Mouse (Mus musculus) T-cell, adult 2 months (primary cell): ENCODE results near the gene Med19.
"Not testable (repeated sequence)": the region's sequence is repeated elsewhere in the genome, so short reads cannot be mapped to it uniquely, and the experiment has no call there.

Experiments
- DNase-seq: peaks from one replicate; pipeline ENCODE4 v3.0.0; 2022; ENCODE audit warnings: low spot score

Gene Med19

DNA sequence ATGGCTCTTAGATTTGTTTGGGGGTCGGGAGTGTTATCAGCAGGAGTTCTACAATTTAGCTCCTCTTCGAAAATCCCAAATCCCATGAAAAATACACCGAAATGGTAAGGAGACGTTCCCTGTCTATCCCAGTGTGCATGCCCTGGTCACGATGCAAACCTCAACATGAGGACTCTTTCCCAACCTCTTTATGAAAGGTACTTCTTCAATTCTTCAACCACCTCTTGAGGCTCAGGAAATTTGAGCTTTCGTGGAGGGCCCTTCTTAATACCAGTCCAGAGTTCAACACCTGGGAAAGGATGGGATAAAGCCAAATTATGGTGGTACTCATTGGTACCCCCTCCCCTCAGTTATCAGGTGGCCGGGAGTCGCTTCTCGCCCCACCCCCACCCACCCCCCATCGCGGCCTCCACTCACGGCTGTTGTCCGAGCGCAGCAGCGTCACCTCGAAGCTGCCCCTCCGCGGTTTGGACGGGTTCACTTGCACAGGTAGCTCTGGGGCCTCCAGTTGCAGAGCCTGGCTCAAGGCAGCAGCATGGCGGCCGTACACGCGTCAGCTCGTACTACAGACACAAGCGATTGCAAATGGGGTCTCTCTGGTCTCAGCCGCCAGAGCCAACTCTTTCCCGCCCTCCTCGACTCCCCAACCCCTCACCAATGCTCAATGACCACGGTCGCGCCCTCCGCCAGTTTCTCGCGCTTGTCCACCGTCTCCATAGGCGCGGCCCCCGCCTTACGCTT is 8.2 kb upstream of the Med19 start:
- no peak for DNase-seq

DNA sequence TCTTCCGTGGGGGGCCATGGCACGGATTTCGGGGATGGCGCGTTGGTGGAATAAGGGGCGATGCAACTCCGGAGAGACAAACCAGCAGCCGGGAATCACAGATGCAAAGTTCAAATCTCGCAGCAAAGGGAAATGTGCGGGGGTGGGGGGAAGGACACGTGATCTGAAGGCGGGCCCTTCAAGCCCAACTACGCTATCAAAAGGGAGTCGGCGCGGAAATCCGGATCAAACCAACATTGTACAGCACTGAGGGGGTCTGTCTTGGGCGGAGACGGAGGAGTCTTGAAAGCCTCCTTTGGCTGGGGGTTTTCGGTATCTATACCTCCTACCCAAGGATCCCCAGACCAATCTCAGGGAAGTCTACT is 7.7 kb upstream of the Med19 start, which contains the start of gene Selenoh:
Gene Selenoh, minus strand, starts transcription at position 202 of the 365 bp plus-strand sequence.
- DNase-seq, result peak; percentile 89

DNA sequence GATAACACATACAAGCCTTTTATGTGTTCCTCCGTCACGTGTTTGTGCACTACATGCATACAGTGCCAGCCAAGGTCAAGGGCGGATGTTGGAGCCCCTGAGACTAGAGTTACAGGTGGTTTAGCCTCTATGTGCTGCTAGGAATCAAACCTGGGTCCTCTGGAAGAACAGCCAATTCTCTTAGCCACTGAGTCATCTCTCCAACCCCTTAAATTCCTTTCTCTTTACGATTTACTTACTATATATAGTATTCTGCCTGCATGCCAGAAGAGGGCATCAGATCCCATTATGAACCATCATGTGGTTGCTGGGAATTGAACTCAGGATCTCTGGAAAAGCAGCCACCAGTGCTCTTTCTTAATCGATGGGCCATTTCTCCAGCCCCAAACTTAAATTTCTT is 6.7 kb upstream of the Med19 start:
- DNase-seq, result not testable (repeated sequence)

DNA sequence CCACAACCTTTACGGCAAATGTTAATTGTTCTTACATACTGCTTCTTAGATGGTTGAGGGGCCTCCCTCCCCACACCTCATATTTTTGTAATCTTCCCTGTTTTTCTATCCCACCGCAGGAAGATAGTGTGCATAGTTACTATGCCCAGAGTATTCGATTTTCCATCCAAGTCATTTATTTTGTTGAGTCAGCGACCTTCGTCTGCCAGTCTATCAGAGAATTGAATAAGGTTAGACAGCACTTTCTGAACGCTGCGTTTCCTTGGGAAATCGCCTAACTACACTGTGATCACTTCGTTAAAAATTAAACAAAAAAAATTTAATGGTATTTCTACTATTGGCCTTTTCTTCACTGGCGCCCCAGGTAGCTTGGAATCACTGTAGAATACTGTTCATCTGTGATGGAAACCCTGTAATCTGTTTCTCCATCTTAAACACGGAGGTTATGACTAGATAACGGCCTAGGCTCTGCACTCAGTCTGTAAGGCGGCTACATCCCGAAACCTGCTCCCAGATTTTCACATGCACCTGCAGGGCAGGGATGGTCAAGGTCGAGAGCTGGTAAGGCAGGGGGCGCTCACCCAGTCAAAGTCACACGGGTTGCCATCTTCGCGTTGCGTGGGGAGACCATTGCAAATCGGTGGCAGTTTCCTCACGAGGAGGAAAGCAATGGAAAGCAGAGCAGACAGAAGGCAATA is 783 bp upstream of the Med19 start:
- no peak for DNase-seq

DNA sequence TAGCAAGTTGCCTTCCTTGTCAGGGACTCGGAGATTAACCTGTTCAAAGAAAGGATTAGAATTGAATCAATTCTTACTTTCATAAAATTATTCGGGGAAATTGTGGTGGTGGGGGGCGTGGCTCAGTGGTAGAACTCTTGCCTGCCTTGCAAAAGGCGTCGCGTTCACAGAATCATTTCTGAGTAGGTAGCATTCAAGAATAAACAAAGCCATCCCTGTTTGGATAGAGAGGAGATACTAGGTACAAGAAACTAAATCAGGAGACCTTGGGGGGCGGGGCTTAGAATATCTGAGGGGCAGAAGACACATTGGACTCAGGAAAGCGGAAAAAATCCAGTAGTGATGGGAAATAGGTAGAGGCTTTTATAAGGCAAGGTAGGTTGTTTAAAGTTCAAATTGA is 814 bp downstream of the Med19 start, which contains the start of gene Tmx2:
Gene Tmx2, minus strand, starts transcription at position 125 of the 400 bp plus-strand sequence.
- no peak for DNase-seq

DNA sequence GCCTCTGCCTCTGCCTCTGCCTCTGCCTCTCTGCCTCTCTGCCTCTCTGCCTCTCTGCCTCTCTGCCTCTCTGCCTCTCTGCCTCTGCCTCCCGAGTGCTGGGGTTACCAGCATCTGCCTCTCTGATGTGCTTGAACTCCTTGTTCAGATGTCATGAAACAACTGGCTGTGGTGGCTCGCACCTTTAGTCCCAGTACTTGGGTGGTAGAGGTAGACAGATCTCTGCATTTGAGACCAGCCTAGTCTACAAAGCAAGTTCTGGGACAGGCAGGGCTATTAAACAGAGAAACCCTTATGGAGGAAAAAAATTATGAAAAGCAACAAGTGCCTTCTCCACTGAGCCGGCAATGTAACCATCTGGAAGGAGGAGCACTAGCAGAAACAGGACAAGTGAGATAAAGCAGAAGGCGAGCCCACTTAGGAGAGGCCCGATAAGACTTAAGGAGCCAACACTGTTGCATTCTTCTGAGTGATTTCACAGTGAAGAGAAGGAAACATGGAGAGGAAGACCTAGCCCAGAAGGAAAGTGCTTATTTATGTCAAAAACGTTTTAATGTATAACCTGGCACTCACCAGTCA is 4.5 kb downstream of the Med19 start:
- DNase-seq, result no peak

DNA sequence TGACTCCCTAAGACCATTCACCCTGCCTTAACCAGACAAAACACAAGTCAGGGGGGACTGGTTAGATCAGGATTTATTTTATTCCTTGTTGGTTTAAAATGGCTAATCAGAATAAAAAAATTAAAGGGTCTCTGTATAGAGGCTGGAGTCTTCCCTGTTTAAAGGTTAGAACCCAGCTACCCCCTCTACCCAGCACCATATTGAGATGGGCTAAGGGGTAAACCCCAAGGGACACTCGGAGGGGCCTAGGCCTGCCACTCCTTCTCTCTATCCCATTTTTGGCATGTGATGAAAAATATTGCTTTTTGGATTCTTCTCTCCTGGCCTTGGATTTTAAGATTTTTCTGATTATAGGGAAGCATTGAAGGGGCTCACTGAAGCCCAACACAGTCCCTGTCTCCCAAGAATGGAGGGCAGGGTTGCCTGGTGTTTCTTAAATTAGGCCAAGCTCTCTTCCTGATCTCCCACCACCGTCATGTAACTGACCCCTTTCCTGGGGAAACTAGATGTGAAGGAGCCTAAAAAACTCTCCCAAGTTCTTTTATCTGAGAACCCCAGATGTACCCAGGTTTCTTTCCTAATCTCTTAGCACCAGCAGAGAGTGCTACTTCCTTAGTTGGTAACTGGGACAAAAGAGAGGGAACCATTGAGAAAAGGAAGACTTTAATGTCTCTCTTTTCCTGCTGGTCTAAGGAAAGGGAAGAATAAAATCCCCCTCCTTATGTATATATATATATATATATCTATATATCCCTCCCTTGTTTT is 10.1 kb downstream of the Med19 start:
- DNase-seq, result no peak

DNA sequence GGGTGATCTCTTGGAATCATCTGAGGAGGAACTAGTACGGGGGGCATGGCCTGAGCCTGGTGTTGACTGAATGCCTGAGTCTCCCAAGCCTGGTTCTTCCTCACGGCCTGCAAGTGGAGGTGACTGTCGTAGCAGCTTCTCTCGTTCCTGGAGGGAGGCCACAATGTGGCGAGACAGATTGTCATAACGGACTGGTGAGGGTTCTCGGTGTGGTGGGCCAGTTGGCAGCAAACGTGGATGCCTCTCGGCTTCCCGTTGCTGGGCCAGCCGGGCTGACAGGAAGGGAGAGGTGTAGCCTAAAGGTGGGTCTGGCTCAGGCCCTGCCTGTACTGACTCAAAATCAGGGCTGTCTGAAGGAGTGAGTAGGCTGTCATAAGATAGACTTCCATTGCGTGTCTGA is 11.8 kb downstream of the Med19 start:
- DNase-seq, result no peak

DNA sequence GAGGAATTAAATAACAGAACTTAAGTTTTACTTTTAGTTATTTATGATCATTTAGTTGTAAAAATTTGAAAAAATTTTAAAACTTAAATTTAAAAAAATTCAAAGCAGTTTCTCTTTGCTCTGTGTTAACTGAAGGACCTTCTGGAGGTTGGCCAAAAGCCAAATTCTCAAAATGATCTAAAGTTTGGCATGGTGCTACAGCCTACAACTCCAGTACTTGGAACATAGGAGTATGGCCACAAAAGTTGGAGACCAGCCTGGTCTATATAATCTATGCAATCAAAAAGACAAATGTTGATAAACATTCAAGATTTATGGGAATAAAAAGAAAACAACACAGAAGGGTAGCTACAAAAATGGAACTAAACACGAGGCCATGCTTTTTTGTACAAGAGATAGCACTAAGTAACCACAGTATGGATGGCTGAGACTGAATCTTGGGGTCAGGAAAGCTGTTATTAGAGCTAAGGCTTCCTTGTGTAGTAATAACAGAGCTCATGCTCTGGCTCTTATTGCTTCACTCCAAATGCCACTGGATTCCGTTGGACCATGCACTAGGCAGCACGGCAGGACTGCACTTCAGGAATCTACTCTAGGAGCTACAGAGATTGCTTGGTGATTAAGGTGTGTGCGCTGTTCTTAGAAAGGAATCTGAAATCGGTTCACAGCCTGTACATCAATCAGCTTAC is 16.9 kb downstream of the Med19 start:
- DNase-seq, result no peak

DNA sequence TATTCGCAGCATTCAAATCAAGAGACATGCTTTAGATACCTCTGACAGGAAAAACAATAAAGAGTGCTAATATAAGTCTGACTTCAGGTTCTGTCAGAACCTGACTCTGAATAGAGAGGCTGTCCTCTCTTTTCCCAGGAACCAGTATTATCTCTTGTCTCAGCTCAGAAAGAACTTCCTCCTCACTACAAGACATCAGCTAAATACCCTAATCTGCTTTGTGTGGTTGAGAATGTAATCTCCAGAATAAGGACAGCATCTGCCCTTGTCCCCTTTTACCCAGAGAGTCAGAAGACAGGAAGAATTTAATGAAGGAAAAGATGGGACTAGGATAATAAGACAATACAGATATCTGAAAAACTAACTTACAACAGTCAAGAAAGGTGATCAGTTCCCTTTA is 25.3 kb downstream of the Med19 start:
- no peak for DNase-seq

DNA sequence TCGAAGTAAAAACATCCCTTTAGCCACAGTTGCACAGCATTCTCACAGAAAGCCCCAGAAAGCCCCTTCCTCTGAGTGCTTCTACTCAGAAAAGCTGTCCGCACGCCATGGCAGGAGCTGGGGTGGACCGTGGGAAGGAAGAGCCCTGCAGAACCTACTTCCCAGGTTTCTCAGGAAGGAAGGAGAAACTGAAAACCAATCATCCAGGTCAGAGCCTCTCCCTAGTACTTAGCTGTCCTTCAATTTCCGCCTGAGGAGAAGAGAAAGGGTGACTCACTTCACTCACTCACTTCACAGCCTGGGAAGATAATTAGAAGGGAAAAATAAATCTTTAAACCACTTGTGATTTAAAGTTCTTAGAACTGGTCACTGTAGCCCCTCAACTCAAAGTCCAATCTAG is 26.1 kb downstream of the Med19 start:
- no peak for DNase-seq

DNA sequence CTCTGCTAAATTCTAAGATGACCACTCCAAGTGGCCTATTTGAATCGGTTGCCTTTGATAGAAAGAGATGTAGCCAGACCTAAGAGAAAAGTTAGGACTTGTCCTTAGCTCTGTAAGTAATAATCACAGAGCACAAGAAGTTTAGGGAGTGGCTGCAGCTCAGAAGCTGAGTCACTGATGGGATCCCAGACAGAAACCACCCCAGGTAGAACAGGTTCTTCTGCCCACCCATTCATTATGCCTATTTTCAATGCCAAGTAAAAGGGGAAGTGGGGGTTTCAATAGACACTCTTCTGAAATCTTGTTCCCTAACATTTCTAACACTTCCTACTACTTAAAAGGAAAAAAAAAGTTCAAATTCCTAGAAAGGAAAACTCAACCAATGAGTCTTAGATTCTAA is 27.1 kb downstream of the Med19 start:
- no peak for DNase-seq

DNA sequence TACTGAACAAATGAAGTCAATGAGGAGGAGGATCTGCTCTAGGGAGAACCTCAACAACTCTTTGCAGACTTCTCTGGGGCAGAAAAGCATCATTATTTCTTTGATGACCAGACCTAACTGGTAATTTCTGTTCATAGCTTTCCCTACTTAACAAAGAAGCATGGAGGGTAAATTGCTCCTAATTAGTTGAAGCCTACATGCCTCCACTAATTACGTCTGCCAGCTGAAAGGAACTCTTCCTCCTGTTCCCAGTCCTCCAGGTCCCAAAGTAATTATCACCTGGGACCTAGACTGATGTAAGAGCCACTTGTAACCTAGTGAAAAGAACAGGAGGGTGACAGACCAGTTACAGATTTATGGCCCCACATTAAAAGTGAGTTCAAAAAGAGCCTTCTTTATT is 29.3 kb downstream of the Med19 start:
- DNase-seq, result no peak

DNA sequence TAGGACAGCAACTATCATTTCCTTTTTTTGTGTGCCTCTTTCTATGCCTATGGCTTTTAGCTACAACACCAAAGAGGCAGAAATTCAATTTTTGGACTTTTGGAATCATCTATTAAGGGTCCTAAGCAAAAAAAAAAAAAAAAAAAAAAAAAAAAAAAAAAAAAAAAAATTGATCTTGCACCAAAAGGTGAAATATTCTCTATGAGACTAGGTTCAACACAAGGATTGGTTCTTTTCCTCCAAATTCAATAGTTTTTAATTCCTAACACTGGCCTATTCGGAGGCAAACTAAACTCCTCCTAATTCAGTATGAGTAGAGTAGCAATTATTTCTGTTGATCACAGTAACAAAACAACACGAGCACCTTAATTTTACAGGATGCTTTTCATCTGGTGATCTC is 33.7 kb downstream of the Med19 start:
- no peak for DNase-seq

DNA sequence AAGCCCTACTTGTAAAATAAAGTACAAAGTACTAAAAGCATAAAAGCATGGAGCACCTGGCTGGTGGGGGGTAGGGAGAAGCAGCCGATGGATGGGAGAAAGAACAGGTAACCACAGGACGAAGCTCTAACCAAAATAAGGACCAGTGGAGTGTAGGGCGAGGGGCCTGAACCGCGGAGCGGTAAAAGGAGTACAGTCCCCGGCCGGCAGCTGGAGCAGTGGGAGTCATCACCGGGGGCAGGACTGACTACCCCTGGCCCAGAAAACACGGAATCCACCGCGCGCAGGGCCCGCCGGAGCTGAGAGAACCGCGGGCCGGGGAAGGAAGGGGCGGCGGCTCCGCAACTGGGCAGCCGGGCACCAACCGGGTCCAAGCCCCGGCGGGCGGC is 36.2 kb downstream of the Med19 start:
- DNase-seq, result no peak

DNA sequence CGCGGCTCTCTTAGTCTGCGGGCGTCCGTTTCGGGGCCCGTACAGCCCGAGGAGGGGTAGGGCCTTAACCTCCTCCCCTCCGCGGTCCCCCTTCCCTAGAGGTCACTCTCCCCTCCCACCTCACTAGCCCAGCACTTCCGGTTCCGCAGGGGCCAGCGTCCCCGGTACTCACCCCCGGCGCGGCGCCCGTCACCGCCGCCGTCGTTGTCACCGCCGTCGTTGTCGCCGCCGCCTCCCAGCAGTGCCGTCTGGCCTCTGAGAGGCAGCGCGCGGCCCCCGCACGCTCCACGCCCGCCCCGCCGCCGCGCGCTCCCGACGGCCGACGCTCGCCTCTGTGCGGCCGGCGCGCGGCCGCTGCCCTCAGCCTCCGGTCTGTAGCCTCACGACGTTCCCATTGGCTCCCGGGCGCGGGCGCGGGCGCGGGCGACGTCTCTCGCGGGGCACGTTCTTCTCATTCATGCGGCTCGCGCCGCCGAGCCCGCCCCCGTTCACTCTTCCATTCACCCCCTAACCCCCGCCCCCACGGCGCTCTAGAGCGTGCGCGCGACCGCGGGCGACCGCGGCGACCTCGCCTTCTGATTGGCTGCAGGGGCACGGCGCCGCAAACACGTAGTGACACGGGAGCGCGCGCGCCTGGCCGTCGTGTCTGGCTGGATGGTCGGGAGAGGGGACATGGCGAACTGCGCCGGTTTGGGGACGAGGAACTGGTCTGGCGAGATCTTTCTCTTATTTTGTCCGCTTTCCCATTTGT is 36.8 kb downstream of the Med19 start, which contains the start of gene Zdhhc5:
Gene Zdhhc5, minus strand, starts transcription at position 370 of the 751 bp plus-strand sequence.
- peak; percentile 99 for DNase-seq

DNA sequence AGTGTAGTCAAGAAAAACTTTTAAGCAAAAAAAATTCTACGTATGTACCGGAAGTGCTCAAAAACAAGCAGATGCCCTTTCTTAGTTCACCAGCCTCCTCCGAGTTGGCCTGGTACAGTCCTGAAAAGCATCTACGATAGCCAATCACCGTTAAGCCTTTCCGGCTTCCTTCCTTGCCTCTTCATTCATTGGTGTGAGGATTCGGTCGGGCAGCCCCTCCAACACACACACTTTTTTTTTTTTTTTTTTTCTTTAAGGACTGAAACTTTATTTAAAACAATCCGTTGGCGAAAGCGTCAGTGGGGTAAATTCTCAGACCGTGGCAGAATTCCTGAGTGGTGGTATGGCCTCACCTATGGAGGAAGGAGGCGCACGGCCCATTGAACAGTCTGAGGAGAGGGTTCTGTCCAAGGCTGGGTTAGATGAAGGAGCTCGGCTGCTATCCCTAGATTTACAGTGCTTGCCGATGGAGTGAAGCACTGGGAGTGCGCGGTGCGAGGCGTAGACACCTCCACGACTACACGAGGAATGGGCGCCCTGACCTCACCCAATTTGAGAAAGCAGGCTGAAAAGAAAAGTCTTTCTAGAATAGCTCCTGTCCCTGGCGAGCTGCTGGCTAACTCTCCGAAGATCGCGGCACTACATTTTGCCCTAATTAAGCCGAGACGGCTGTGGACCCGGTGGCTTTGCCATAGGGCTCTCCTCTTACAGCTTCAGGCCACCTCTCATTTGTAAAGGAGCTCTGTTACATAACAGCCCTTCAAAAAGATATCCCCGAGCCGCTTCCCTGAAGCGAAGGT is 37.6 kb downstream of the Med19 start:
- peak; percentile 91 for DNase-seq

DNA sequence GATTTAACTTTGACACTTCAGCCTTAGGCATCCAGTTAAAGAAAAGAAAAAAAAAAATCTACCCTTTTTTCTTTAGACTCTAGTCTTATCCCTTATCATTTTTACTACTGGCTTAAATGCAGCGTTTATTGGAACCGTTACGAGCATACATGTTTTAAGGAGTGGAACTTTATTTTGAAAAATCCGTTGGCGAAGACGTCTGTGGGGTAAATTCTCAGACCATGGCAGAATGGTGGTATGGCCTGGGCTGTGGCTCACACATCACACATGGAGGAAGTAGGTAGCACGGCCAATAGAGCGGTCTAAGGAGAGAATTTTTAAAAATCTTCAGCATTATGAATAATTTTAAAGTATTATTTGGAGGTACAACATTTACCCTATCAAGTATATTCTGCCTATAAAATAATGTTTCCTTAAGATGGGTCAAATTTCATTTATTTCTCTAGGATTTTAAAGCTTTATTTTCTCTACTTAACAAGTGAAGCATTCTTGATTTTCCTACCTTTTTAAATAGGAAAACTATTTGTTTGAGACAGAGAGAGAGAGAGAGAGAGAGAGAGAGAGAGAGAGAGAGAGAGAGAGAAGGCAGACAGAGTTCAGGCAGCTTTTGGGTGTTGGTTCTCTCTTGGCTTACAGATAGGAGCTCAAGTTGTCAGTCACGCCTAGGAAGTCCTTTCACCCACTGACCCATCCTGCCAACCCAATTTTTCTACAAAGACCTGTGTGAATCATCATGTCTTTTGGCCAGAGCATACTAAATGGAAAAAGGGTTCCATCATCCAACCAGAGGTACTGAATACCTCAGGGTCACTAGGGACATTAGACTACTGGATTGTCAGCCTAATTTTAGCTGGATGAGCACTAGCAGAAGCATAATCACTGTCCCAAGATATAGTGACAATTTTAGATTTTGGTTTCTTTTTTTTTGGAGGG is 38.5 kb downstream of the Med19 start:
- DNase-seq, result no peak

DNA sequence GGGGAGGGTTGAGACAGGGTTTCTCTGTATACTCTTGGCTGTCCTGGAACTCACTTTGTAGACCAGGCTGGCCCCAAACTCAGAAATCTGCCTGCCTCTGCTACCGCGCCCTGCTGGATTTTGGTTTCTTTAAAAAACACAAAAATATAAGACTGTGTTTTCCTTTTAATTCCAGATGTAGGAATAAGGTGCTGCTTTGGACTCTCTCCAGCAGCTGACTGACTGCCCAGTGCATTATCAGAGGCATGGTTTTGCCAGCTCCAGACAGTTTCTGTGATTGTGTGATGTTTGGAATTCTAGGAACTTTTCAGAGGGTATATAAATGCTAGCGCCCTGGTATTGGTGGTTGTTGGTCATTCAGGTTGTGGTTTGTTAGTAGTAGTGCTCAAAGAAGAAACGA is 39.2 kb downstream of the Med19 start:
- DNase-seq, result no peak
